Mouse (Mus musculus) midbrain, postnatal 0 days (tissue): ENCODE results near the gene Prr15. TPM values are rescaled to one million over a fixed set of nuclear protein-coding genes. Genes with fewer than 3 reads are reported as not detected.

Source experiments
- ATAC-seq: fragments of 200-750 bp; cut with Nextera tagmentation; 2 replicates; pipeline ENCODE4 v1.8.0; 2017; ENCODE audit warnings: moderate number of reproducible peaks, mild to moderate bottlenecking, moderate TSS enrichment, moderate library complexity; ENCODE audit not compliant: low FRiP score
- DNase-seq: peaks from one replicate; pipeline ENCODE4 v3.0.0-alpha.2; 2015; ENCODE audit warnings: low spot score
- H3K27ac ChIP-seq: fragments of 300-500 bp; sonication (generic); 2 replicates; pipeline ENCODE4 v1.5.1; 2014; ENCODE audit warnings: low read depth, mild to moderate bottlenecking, low read length, mixed read lengths
- H3K27me3 ChIP-seq: fragments of 300-500 bp; sonication (generic); 2 replicates; pipeline ENCODE4 v1.6.1; 2014; ENCODE audit warnings: low read length, control low read depth, mixed read lengths; ENCODE audit not compliant: insufficient read depth
- H3K36me3 ChIP-seq: fragments of 300-500 bp; sonication (generic); 2 replicates; pipeline ENCODE4 v1.6.1; 2014; ENCODE audit warnings: low read length, control low read depth, mixed read lengths; ENCODE audit not compliant: insufficient read depth
- H3K4me1 ChIP-seq: fragments of 300-500 bp; sonication (generic); 2 replicates; pipeline ENCODE4 v1.6.1; 2014; ENCODE audit warnings: mild to moderate bottlenecking, control low read depth, antibody characterized with exemption, low read length, mixed read lengths; ENCODE audit not compliant: insufficient read depth
- H3K4me2 ChIP-seq: fragments of 300-500 bp; sonication (generic); 2 replicates; pipeline ENCODE4 v1.6.1; 2014; ENCODE audit warnings: low read depth, mild to moderate bottlenecking, low read length, mixed read lengths; ENCODE audit not compliant: poor library complexity, severe bottlenecking
- H3K4me3 ChIP-seq: fragments of 300-500 bp; sonication (generic); 2 replicates; pipeline ENCODE4 v1.5.1; 2014; ENCODE audit warnings: low read depth, mild to moderate bottlenecking, low read length, moderate library complexity
- H3K9ac ChIP-seq: fragments of 300-500 bp; sonication (generic); replicated peaks from 2 replicates; pipeline ENCODE4 v1.6.1; 2014; ENCODE audit warnings: mild to moderate bottlenecking, low read length, moderate library complexity, mixed read lengths; ENCODE audit not compliant: poor library complexity, severe bottlenecking
- H3K9me3 ChIP-seq: fragments of 300-500 bp; sonication (generic); 2 replicates; pipeline ENCODE4 v1.6.1; 2016; ENCODE audit warnings: low read length, control low read depth
- CTCF ChIP-seq: IDR thresholded peaks from 2 replicates; pipeline ENCODE4 v1.5.1; 2016; ENCODE audit warnings: antibody characterized with exemption, mild to moderate bottlenecking
- WGBS: fragments of 180-500 bp; shearing (Covaris S2); extraction: QIAGEN DNeasy Blood & Tissue Kit; methylation state at CpG from one replicate; pipeline ENCODE4 v1.1.7; 2014; 5-methylcytosine and 5-hydroxymethylcytosine counted together
- polyA plus RNA-seq: library from polyadenylated mRNA; unstranded; fragments of >200 nt; fragmentation: Nextera tagmentation; extraction: Ambion mirVana; gene quantifications from 2 replicates; pipeline ENCODE4 v1.2.1, GENCODE M21; 2015
- total RNA-seq: library from RNA; depleted of rRNA; stranded (reverse); fragments of >200 nt; gene quantifications from 2 replicates; pipeline ENCODE4 v1.2.3, GENCODE M21; 2014; rRNA removed

The Prr15 gene
- total RNA-seq = 1.5 and 2.1 TPM in 2 replicates
- polyA plus RNA-seq = 1.8 and 2.4 TPM in 2 replicates

- no peak for TF ChIP-seq CTCF
- Histone ChIP-seq H3K9ac (peak within 1 kb of the TSS; percentile 44; the same call in 1 of the 2 replicates), H3K36me3 (no peaks in the 10 kb centered on the region), H3K4me1 (peaks cover 6% of the 10 kb centered on the region; the same call in 1 of the 2 replicates), H3K4me3 (peak within 1 kb of the TSS; percentile 50), H3K27me3 (peaks cover 51% of the 10 kb centered on the region), H3K9me3 (no peaks in the 10 kb centered on the region), H3K27ac (no peak within 1 kb of the TSS), H3K4me2 (peak within 1 kb of the TSS; percentile 97)
- ATAC-seq = no peak
- DNase-seq = no peak
- WGBS = 61% methylated on average over 3 of the region's 3 CpGs
Observed at GRCm38 (mm10) chr6:54325246-54325885, at the start of gene Prr15. Gene Prr15 (plus strand): TSS chr6:54325835.

GRCm38 (mm10) chr6:54277234-54277633 is 48.4 kb upstream of the Prr15 start:
- Histone ChIP-seq H3K4me2 (no peak overlapping the region), H3K27me3 (no peaks in the 10 kb centered on the region), H3K4me1 (no peaks in the 10 kb centered on the region; the same call in 1 of the 2 replicates), H3K27ac (no peak overlapping the region), H3K36me3 (no peaks in the 10 kb centered on the region), H3K4me3 (no peak overlapping the region), H3K9ac (no peak overlapping the region), H3K9me3 (no peaks in the 10 kb centered on the region)
- TF ChIP-seq CTCF = no peak
- DNase-seq (peak; percentile 41), ATAC-seq (no peak)
- 77% methylated on average over 4 of the region's 4 CpGs for WGBS

GRCm38 (mm10) chr6:54277828-54278227 is 47.8 kb upstream of the Prr15 start:
- TF ChIP-seq CTCF = no peak
- Histone ChIP-seq H3K4me1 (no peaks in the 10 kb centered on the region; the same call in 1 of the 2 replicates), H3K36me3 (no peaks in the 10 kb centered on the region), H3K27me3 (no peaks in the 10 kb centered on the region), H3K9me3 (no peaks in the 10 kb centered on the region), H3K4me3 (no peak overlapping the region), H3K9ac (no peak overlapping the region), H3K27ac (no peak overlapping the region), H3K4me2 (no peak overlapping the region)
- ATAC-seq (no peak), DNase-seq (no peak)
- WGBS = 31% methylated on average over 5 of the region's 5 CpGs

- Histone ChIP-seq H3K4me1 (no peaks in the 10 kb centered on the region), H3K9me3 (no peaks in the 10 kb centered on the region), H3K9ac (no peak overlapping the region), H3K27ac (no peak overlapping the region), H3K4me2 (no peak overlapping the region), H3K4me3 (no peak overlapping the region), H3K27me3 (no peaks in the 10 kb centered on the region), H3K36me3 (no peaks in the 10 kb centered on the region)
- ATAC-seq (no peak), DNase-seq (no peak)
- no peak for TF ChIP-seq CTCF
- WGBS = 96% methylated on average over 2 of the region's 2 CpGs
Observed at GRCm38 (mm10) chr6:54278613-54279012, 47.0 kb upstream of the Prr15 start.

- Histone ChIP-seq H3K4me1 (no peaks in the 10 kb centered on the region), H3K27ac (no peak overlapping the region), H3K27me3 (no peaks in the 10 kb centered on the region), H3K4me2 (no peak overlapping the region), H3K9me3 (no peaks in the 10 kb centered on the region), H3K36me3 (no peaks in the 10 kb centered on the region), H3K4me3 (no peak overlapping the region), H3K9ac (no peak overlapping the region)
- ATAC-seq (no peak), DNase-seq (no peak)
- TF ChIP-seq CTCF = no peak
- WGBS = 89% methylated on average over 11 of the region's 11 CpGs
Observed at GRCm38 (mm10) chr6:54279391-54279790, 46.2 kb upstream of the Prr15 start.

DNA sequence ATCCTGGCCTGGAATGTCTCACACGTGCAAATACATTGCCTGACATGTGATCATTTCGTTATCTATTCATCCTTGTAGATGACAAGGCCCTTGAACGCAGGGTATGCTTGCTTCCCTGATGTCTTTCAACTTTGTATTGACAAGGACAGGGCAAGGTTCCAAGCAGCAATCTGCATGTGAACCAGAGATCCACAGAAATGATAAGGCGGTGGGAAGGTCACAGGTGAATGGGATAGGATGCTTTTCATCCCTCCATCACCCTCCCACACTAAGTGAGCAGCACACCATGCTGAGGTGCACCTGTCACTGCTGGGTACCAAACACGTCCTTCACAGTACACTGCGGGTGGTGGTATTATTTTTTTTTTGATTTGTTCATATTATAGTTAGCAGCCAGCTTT is 45.4 kb upstream of the Prr15 start:
- TF ChIP-seq CTCF = no peak
- Histone ChIP-seq H3K4me2 (no peak overlapping the region), H3K27ac (no peak overlapping the region), H3K36me3 (no peaks in the 10 kb centered on the region), H3K27me3 (no peaks in the 10 kb centered on the region), H3K9ac (no peak overlapping the region), H3K9me3 (no peaks in the 10 kb centered on the region), H3K4me1 (no peaks in the 10 kb centered on the region), H3K4me3 (no peak overlapping the region)
- 83% methylated on average over 6 of the region's 6 CpGs for WGBS
- DNase-seq (no peak), ATAC-seq (no peak)
